Mouse (Mus musculus) heart, embryonic 14.5 days (tissue): ENCODE data around the gene Lgi4. TPM values are rescaled to one million over a fixed set of nuclear protein-coding genes. Genes with fewer than 3 reads are reported as not detected.

Experiments used
- ATAC-seq: fragments of 200-750 bp; cut with Nextera tagmentation; 2 replicates; pipeline ENCODE4 v1.8.0; 2017; ENCODE audit warnings: low read depth, moderate TSS enrichment; ENCODE audit not compliant: insufficient number of reproducible peaks, insufficient read depth, low FRiP score
- H3K27ac ChIP-seq, 2 experiments: fragments of 200-500 bp in 1 of 2; fragments of 300-500 bp in 1 of 2; sonication (generic) in 1 of 2; replicated peaks in 1 of 2; 2 replicates each; pipeline ENCODE4 v1.5.1; 2012 to 2014; ENCODE audit warnings: low read depth in 2 of 2, low read length in 2 of 2, control low read depth in 1 of 2, mild to moderate bottlenecking in 1 of 2, mixed read lengths in 1 of 2; ENCODE audit not compliant: control insufficient read depth in 1 of 2, insufficient read depth in 1 of 2
- H3K27me3 ChIP-seq: fragments of 300-500 bp; sonication (generic); 2 replicates; pipeline ENCODE4 v1.6.1; 2014; ENCODE audit warnings: mild to moderate bottlenecking, low read length, control low read depth; ENCODE audit not compliant: control insufficient read depth, insufficient read depth
- H3K36me3 ChIP-seq: fragments of 300-500 bp; sonication (generic); 2 replicates; pipeline ENCODE4 v1.6.1; 2014; ENCODE audit warnings: mild to moderate bottlenecking, control low read depth, low read length, mixed read lengths; ENCODE audit not compliant: control insufficient read depth, insufficient read depth
- H3K4me1 ChIP-seq, 2 experiments: fragments of 200-500 bp in 1 of 2; fragments of 300-500 bp in 1 of 2; sonication (generic) in 1 of 2; 2 replicates each; pipeline ENCODE4 v1.6.1; 2012 to 2014; ENCODE audit warnings: low read length in 2 of 2, control low read depth in 1 of 2, mixed read lengths in 1 of 2; ENCODE audit not compliant: control insufficient read depth in 2 of 2, insufficient read depth in 2 of 2
- H3K4me2 ChIP-seq: fragments of 300-500 bp; sonication (generic); 2 replicates; pipeline ENCODE4 v1.6.1; 2014; ENCODE audit warnings: mild to moderate bottlenecking, low read length
- H3K4me3 ChIP-seq, 2 experiments: fragments of 200-500 bp in 1 of 2; fragments of 300-500 bp in 1 of 2; sonication (generic) in 1 of 2; 2 replicates each; pipeline ENCODE4 v1.5.1; 2012 to 2014; ENCODE audit warnings: low read length in 2 of 2, mild to moderate bottlenecking in 2 of 2, control low read depth in 1 of 2, low read depth in 1 of 2, moderate library complexity in 1 of 2; ENCODE audit not compliant: control insufficient read depth in 1 of 2, insufficient read depth in 1 of 2
- H3K9ac ChIP-seq: fragments of 300-500 bp; sonication (generic); 2 replicates; pipeline ENCODE4 v1.6.1; 2014; ENCODE audit warnings: mild to moderate bottlenecking, low read length
- H3K9me3 ChIP-seq: fragments of 300-500 bp; sonication (generic); 2 replicates; pipeline ENCODE4 v1.6.1; 2016; ENCODE audit warnings: low read length, control low read depth; ENCODE audit not compliant: control insufficient read depth
- WGBS: fragments of 180-500 bp; shearing (Covaris S2); extraction: QIAGEN DNeasy Blood & Tissue Kit; methylation state at CpG from one replicate; pipeline ENCODE4 v1.1.7; 2014; 5-methylcytosine and 5-hydroxymethylcytosine counted together
- polyA plus RNA-seq: library from polyadenylated mRNA; unstranded; fragments of >200 nt; fragmentation: Nextera tagmentation; extraction: Ambion mirVana; gene quantifications from 2 replicates; pipeline ENCODE4 v1.2.1, GENCODE M21; 2014

Lgi4 gene
- polyA plus RNA-seq, result not detected in 2 replicates

- WGBS, result 2% methylated on average over 2 of the region's 2 CpGs
- H3K27me3 ChIP-seq, result no peaks in the 10 kb centered on the region
- H3K9ac ChIP-seq, result no peak within 1 kb of the TSS
- H3K9me3 ChIP-seq, result no peaks in the 10 kb centered on the region
- H3K4me1 ChIP-seq, result peaks cover 9 to 11% of the 10 kb centered on the region in 2 experiments; a peak in 2 of 4 replicates
- H3K4me3 ChIP-seq, result no peak within 1 kb of the TSS
- ATAC-seq, result no peak
- H3K27ac ChIP-seq, result no peak within 1 kb of the TSS
- no peaks in the 10 kb centered on the region for H3K36me3 ChIP-seq
- H3K4me2 ChIP-seq, result no peak within 1 kb of the TSS
Measured at GRCm38 (mm10) chr7:31059108-31059507, at the start of gene Lgi4. TSS of gene Lgi4 (plus strand) at chr7:31059342.

- Histone ChIP-seq H3K4me1 (peaks cover 9 to 15% of the 10 kb centered on the region in 2 experiments), H3K9me3 (no peaks in the 10 kb centered on the region), H3K27ac (no peak overlapping the region), H3K4me2 (no peak overlapping the region), H3K9ac (no peak overlapping the region), H3K36me3 (no peaks in the 10 kb centered on the region), H3K4me3 (no peak overlapping the region), H3K27me3 (no peaks in the 10 kb centered on the region)
- no peak for ATAC-seq
- 86% methylated on average over 5 of the region's 5 CpGs for WGBS
Measured at GRCm38 (mm10) chr7:31012971-31013370, 46.2 kb upstream of the Lgi4 start.

GRCm38 (mm10) chr7:31017104-31017901 lies 41.8 kb upstream of the Lgi4 start:
- Histone ChIP-seq H3K27me3 (no peaks in the 10 kb centered on the region), H3K36me3 (no peaks in the 10 kb centered on the region), H3K9ac (no peak overlapping the region; the same call in 1 of the 2 replicates), H3K4me2 (peak overlapping the region; percentile 43), H3K9me3 (no peaks in the 10 kb centered on the region), H3K4me1 (peaks cover 9 to 15% of the 10 kb centered on the region in 2 experiments), H3K27ac (peak overlapping the region; percentile 40 to 71; a peak in 3 of 4 replicates), H3K4me3 (no peak overlapping the region)
- peak; percentile 58 for ATAC-seq
- WGBS, result 27% methylated on average over 10 of the region's 10 CpGs

- no peak overlapping the region for H3K4me3 ChIP-seq
- peaks cover 0 to 1% of the 10 kb centered on the region in 2 experiments; a peak in 2 of 4 replicates for H3K4me1 ChIP-seq
- H3K9ac ChIP-seq, result no peak overlapping the region
- WGBS, result 64% methylated on average over 8 of the region's 8 CpGs
- no peaks in the 10 kb centered on the region for H3K27me3 ChIP-seq
- no peak for ATAC-seq
- 0 out of 2 replicates have a peak, but pooled peaks cover 2% of the 10 kb centered on the region for H3K9me3 ChIP-seq
- H3K4me2 ChIP-seq, result no peak overlapping the region
- H3K36me3 ChIP-seq, result no peaks in the 10 kb centered on the region
- no peak overlapping the region for H3K27ac ChIP-seq
Measured at GRCm38 (mm10) chr7:31028609-31029008, 30.5 kb upstream of the Lgi4 start.

- 72% methylated on average over 2 of the region's 2 CpGs for WGBS
- no peak for ATAC-seq
- no peaks in the 10 kb centered on the region for H3K36me3 ChIP-seq
- H3K27ac ChIP-seq, result no peak overlapping the region
- no peak overlapping the region for H3K4me3 ChIP-seq
- H3K4me1 ChIP-seq, result peaks cover 0 to 3% of the 10 kb centered on the region in 2 experiments; a peak in 2 of 4 replicates
- H3K4me2 ChIP-seq, result no peak overlapping the region
- no peak overlapping the region for H3K9ac ChIP-seq
- H3K9me3 ChIP-seq, result 0 out of 2 replicates have a peak, but pooled peaks cover 2% of the 10 kb centered on the region
- H3K27me3 ChIP-seq, result no peaks in the 10 kb centered on the region
Measured at GRCm38 (mm10) chr7:31030717-31031116, 28.4 kb upstream of the Lgi4 start.

- ATAC-seq, result no peak
Measured at GRCm38 (mm10) chr7:31031731-31032130, 27.4 kb upstream of the Lgi4 start.

GRCm38 (mm10) chr7:31033409-31034165 lies 25.6 kb upstream of the Lgi4 start:
- H3K27me3 ChIP-seq, result no peaks in the 10 kb centered on the region
- no peak overlapping the region for H3K4me3 ChIP-seq
- peaks cover 0 to 3% of the 10 kb centered on the region in 2 experiments; a peak in 2 of 4 replicates for H3K4me1 ChIP-seq
- H3K9me3 ChIP-seq, result no peaks in the 10 kb centered on the region
- H3K36me3 ChIP-seq, result no peaks in the 10 kb centered on the region
- ATAC-seq, result no peak
- no peak overlapping the region for H3K4me2 ChIP-seq
- 0 out of 4 replicates have a peak overlapping the region, but pooled peaks of 1 of the 2 experiments have one; percentile 26 for H3K27ac ChIP-seq
- H3K9ac ChIP-seq, result no peak overlapping the region
- WGBS, result 64% methylated on average over 9 of the region's 9 CpGs

More at GRCm38 (mm10) chr7:31031731-31032130, 27.4 kb upstream of the Lgi4 start:
- no peak overlapping the region for H3K9ac ChIP-seq
- no peaks in the 10 kb centered on the region for H3K27me3 ChIP-seq
- H3K27ac ChIP-seq, result no peak overlapping the region
- H3K4me1 ChIP-seq, result peaks cover 0 to 3% of the 10 kb centered on the region in 2 experiments; a peak in 2 of 4 replicates
- H3K4me3 ChIP-seq, result no peak overlapping the region
- H3K9me3 ChIP-seq, result no peaks in the 10 kb centered on the region
- 79% methylated on average over 7 of the region's 7 CpGs for WGBS
- H3K4me2 ChIP-seq, result no peak overlapping the region
- H3K36me3 ChIP-seq, result no peaks in the 10 kb centered on the region
